Mouse (Mus musculus) gastrocnemius, postnatal 36 days (tissue): ENCODE data around the gene Mmp9. TPM values are rescaled to one million over a fixed set of nuclear protein-coding genes. Genes with fewer than 3 reads are reported as not detected.

Experiments
- DNase-seq, 2 experiments: peaks; one replicate each; pipeline ENCODE4 v3.0.0; 2022
- intact Hi-C: fragments of 180-260 bp; cut with DNase I; formaldehyde crosslinking; loops from one replicate; pipeline ENCODE4 v1.15.1; 2025
- total RNA-seq, 2 experiments: library from RNA; stranded (reverse); gene quantifications; 2 replicates each; pipeline ENCODE4 v1.2.3; 2021

Mmp9 gene
- total RNA-seq, 2 experiments from 2014 or later, result 0.38 to 0.62 TPM

DNA sequence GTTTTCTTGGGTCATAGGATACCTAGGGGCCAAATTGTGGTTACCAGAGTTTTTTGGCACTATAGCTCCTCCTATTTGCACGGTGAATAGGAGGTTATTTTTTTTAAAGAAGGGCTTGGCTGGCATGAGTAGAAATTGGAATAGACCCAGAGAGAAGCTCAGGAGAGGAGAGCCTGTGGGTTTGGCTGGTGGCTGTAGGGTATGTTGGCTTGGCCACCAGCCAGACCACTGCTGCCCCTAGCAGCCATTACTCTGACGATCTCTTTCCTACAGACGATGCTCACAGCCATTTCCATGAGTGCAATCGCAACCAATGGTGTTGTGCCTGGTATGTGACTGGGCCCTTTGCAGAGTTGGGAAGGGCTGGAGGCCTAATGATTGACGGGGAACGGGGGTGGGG, 35.0 kb downstream of the Mmp9 start:
- DNase-seq, result no peak
- intact Hi-C loops, result no loop called here

DNA sequence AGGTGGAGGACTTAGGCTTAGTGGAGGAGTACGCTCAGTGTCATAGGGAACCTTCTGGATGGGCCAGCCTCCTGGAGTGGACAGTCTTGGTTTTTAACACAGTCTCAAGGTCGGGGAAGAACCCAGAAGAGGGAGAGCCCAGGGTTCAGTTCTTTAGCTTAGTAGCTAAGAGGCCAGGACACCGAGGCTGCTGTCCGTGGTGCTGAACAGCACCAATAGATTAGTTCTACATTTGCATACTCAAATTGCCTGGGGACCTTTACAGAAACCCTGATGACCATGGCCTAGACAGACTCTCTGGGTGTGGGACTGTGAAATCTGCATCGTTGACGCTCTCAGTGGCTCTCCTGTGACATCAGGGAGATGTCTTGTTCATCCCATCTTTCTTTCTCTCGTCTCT, 39.2 kb downstream of the Mmp9 start:
- DNase-seq, result no peak
- intact Hi-C loops, result no loop called here

DNA sequence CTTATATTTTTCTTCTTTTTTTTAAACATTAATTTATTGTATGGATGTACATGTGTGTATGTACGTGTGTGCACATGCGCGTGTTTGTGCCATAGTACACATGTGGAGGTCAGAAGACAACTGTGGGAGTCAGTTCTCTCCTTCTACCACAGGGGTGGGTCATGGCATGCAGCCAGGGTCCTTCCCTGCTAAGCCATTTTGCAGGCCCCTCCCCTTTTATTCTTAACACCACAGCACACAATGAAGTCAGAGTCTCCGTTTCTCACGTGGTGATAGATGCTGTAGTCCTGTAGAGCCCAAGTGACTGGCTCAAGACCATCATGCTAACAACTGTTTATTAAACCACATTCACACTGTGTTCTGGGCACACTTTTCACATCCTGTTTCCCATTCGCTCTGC, 45.4 kb downstream of the Mmp9 start:
- DNase-seq, result no peak
- intact Hi-C loops, result no loop called here

DNA sequence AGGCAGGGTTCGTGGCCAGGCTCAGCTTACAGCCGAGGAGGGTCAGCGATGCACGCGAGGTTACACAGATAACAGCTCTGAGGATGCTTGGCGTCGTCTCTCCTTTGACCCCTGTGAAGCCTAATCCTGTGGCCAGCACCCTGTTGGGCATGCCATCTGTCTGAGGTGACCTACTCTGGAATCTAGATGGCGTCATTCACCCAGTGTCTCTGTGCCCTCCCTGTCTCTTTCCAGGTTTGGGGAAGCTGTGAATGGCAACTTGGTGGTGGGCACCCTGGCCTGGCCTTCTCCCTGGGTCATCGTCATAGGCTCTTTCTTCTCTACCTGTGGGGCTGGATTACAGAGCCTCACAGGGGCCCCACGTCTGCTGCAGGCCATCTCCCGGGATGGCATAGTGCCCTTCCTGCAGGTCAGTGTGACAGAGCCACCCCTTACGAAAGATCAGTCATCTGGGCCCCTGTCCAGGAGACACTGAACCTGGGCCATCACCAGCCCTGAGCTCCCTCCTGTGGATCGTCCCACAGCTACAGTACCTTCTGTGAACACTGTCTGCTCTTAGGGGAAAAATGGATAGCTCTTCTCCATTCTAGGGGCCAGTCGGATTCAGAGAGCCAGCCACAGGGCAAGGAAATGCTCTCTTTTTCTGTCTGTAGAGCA, 45.9 kb downstream of the Mmp9 start:
- intact Hi-C loops, result no loop called here
- no peak for DNase-seq

DNA sequence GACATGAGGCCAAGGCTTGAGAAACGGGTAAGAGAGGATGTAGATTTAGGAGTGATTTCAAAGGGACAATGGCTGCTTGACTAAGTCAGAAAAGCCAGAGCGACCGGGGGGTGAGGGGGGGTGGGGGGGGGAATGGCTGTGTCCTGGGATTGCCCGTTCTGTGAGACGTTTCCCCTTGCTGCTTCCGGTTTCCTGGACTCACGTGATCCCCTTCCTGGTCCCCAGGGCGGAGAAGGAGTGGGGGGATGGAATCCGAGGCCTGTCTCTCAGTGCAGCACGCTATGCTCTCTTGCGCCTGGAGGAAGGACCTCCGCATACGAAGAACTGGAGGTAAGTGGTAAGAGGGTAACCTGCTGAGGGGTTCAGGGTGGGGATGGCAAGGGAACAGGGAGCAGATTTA, 48.2 kb downstream of the Mmp9 start:
- intact Hi-C loops, result no loop called here
- no peak for DNase-seq

DNA sequence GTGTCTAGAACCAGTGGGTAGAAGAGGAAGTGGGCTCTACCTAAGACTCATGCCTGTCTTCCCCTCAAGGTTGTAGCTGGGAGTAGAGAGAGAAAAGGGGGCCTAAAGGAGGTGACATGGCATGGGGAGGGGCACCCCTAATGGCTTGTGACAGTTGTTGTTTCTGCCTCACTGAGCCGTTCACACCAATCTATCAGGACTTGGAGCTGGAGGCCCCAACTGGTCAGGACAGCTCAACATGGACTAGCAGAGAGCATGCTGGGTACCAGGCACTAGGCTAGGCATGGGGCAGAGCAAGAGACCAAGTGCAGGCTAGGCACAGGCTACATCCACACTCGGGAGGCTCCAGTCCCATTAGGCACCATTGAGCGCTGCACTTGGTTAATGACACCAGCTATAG, 50.5 kb downstream of the Mmp9 start:
- intact Hi-C loops, result no loop called here
- no peak for DNase-seq

DNA sequence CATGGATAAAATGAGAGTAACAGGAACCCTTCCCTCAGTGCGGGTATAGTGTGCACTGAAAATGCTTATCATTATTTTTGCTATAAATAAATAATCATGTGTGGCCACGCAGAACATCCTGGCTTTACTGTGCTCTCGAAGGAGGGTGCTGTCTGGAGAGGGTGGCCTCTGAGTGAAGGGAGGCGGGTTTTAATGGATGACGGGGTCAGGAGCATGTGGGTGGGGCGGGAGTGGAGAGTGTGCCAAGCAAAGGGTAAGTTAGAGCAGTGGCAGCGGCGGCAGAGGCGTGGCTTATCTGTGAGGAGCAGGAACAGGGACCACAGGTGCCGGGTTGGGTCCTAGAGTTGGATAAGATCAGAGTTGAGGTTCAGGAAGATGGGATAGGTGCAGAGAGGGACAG, 51.2 kb downstream of the Mmp9 start:
- peak in 1 of 2 experiments; percentile 8 for DNase-seq
- intact Hi-C loops, result no loop called here

DNA sequence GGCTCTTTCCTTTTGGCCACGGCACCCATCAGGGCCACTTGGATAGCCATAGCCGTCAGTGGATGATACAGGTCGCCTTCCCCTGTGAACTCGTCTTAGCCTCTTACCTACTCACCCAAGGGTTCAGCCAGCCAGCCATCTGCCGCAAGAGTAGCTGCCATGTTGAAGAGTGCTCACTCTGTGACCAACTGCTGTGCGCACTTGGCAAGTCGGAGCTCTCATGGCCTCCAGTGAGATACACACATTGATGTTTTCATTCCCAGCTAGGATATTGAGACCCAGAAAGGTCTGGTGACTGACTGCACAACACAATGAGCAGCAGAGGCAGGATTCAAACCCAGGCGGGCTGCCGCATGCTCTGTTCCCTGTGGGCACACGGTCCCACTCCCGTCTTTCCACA, 53.6 kb downstream of the Mmp9 start:
- DNase-seq, result no peak
- intact Hi-C loops, result no loop called here

DNA sequence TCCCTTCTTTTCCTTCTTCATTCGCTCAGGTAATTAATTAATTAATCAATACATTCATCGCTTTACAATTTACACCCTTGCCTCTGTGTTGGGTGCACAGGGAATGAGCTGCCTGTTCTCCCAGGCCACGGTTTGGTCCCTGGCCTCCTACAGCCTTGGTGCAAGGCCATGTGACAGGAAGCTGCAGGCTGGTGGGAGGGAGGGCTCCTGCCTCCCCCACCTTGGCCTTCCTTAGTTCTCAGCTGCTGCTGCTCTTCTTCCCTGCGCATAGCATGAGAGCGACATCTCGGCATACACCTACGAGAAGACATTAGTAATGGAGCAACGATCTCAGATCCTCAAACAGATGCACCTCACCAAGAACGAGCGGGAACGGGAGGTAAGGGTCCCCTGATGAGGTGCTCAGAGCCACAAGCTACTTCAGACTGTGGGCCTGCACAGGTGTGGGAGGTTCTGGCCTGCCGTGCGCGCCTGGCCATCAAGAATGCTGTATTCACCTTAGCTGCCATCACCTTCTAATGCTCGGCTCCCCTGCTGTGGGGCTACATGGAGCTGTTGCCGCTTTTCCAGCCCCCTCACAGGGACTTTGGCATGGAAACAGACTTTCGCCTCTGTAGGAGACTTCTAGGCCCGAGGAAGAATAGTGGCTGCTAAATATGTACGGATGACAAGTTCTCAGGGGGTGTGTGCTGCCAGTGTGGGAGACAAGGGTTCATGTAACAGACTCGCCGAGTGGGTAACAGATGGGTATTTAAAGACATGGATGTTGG, 54.3 kb downstream of the Mmp9 start:
- DNase-seq, result no peak
- intact Hi-C loops, result no loop called here

DNA sequence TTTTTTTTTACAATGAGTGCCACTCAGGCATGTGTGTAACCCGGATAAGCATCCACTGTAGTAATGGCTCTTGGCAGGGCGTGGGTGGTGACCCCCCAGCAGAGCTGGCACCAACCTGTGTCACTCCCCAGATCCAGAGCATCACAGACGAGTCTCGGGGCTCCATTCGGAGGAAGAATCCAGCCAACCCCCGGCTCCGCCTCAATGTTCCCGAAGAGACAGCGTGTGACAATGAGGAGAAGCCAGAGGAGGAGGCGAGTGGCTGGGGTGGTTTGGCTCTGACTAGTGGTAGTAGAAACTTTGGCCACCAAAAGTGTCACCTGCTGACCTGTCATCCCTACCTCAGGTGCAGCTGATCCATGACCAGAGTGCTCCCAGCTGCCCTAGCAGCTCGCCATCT, 55.4 kb downstream of the Mmp9 start:
- DNase-seq, result no peak
- intact Hi-C loops, result no loop called here

DNA sequence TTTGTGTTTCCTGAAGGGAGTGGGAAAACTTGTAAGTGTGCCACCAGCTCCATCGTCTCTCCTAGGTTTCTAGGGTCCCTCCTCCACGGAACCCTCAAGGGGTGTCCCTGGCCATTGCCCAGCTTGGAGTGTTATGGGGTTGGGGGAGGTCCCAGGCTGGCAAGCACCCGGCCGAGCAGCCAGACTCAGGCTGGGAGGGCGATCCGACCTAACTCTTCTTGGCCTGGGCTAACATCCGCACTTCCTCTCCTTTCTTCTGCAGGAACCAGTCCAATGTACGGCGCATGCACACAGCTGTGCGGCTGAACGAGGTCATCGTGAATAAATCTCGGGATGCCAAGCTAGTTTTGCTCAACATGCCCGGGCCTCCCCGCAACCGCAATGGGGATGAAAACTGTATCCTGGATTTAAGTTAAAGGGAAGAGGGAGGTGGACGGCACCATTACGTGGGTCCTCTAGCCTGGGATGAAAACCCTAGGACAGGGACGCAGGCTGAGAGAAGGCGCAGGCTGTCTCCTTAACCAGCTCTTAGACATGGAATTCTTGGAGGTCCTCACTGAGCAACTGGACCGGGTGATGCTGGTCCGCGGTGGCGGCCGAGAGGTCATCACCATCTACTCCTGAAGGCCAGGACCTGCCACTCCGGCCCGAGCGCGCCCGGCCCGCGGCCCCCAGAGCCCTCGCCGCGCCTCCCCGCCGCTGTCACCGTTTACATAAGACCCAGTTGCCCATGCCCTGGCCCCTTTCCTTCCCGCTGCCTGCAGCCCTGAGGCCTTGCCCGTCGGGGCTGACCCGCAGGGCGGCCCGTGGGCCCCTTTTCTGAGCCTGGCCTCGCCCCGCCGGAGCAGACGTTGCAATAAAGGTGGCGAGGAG, 56.5 kb downstream of the Mmp9 start:
- no peak for DNase-seq
- intact Hi-C loops, result no loop called here

DNA sequence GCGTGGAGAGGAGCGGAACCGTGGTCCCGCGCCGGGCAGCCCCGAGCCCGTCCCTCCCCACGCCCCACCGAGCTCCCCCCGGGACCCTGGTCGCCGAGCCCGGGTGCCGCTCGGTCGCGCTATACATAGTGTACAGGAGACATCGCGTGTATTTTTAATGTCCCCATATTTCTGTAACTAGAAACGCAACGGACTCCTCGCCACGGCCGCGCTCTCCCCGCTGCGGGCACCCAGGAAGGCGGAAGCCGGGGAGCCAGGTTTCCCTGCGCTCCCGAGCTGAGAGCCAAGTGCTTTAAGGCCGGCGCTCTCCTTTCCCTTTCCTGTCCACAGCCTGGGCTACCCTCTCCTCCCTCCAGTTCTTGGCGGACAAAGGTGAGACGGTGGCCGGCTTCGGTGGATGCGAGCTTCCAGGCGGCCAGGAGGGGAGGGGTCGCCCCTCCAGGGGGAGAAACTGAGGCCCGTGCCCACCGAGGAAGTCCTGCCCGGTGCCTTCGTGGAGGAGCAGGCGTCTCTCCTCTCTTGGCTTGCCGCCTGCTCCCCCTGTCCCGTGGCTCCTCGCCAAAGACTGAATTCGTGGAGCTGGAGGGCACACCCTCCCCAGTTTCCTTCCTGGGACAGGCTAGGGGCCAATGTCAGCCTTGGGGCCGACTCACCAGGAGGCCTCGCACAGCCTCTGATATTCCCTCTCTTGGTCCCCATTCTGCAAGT, 57.3 kb downstream of the Mmp9 start:
- intact Hi-C loops, result no loop called here
- no peak for DNase-seq

DNA sequence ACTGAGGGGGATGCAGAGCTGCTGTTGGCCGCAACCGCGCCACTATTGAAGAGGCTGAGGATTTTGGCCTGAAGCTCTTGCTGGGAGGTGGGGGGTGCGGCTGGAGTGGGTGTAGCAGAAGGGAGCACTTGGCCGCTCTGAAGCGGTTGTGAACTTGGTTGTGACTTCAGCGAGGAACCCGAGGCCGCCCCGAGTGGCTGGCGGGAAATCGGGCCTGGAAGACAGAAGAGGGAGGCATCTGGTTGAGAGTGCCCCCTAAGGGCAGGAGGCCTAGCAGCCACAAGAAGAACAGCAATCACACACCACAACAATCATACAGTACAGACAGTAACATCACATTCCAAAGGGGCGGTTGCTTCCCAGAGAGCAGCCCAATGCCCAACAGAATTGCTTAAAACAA, 61.4 kb downstream of the Mmp9 start:
- intact Hi-C loops, result no loop called here
- no peak for DNase-seq

DNA sequence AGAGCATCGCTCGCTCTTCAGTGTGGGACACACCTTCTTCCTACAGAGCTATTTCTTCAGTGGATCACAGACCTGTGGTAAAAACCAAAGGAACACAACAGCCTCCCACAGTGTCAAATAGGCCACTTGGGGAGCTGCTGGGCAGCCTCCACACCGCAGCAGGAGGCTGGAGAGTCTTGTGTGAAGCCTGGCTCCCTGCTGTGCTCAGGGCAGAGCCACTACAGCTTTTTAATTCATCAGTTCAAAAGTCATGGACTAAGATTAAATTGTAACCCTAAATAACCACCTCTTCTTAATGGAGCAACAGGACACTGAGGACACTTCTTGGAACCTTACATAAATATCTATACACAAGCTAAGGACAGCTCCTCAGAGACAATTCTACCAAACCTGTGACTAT, 62.5 kb downstream of the Mmp9 start:
- DNase-seq, result no peak

DNA sequence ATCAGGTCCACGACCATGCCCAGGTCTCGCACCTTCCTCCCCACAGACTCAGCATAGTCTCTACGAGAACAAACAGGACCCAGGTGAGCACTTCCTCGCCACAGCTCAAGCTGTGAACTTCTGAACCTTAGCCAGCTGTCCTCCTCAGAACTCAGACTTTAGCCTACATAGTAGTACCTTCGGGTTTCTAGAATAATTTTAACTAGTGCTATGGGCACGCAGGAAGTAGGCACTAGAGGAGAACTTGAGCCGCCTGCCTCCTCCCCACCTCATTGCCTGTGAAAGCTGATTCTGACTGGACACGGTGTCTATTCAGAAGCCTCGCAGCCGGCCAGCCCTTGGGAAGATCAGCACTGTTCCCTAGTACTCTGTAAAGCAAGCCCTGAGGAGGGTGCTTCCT, 63.7 kb downstream of the Mmp9 start:
- DNase-seq, result no peak
- intact Hi-C loops, result no loop called here

More for the DNA sequence above, 62.5 kb downstream of the Mmp9 start:
- intact Hi-C loops, result no loop called here

Other genes starting within 250 kb of the Mmp9 start
- gene Spint4, start 242.3 kb upstream of the Mmp9 start, total RNA-seq, result not detected
- not detected for gene Spint5, start 225.5 kb upstream of the Mmp9 start, total RNA-seq
- gene Wfdc3, start 194.8 kb upstream of the Mmp9 start, total RNA-seq, result not detected
- gene Dnttip1, start 194.8 kb upstream of the Mmp9 start, total RNA-seq, result 10 to 100 TPM; 15.8 to 18.1 TPM
- 1 to 10 TPM; 1.0 to 1.4 TPM for gene Ube2c, start 170.9 kb upstream of the Mmp9 start, total RNA-seq
- gene Tnnc2, start 160.8 kb upstream of the Mmp9 start, total RNA-seq, result over 10,000 TPM; 16,945 to 17,744 TPM
- gene Snx21, start 155.0 kb upstream of the Mmp9 start, total RNA-seq, result 10 to 100 TPM; 18.1 to 20.8 TPM
- 1 to 10 TPM; 6.9 to 8.6 TPM for gene Acot8, start 135.9 kb upstream of the Mmp9 start, total RNA-seq
- 1 to 10 TPM; 1.2 TPM for gene Zswim3, start 135.7 kb upstream of the Mmp9 start, total RNA-seq
- gene Zswim1, start 118.1 kb upstream of the Mmp9 start, total RNA-seq, result 1 to 10 TPM; 3.0 to 4.6 TPM
- gene Spata25, start 112.2 kb upstream of the Mmp9 start, total RNA-seq, result under 1 TPM in 1 of 2 experiments, not detected in 1; 0.36 TPM
- 10 to 100 TPM; 45.6 to 49.4 TPM for gene Ctsa, start 107.9 kb upstream of the Mmp9 start, total RNA-seq
- 10 to 100 TPM; 35.8 to 36.3 TPM for gene Neurl2, start 107.3 kb upstream of the Mmp9 start, total RNA-seq
- 10 to 100 TPM; 15.3 to 15.7 TPM for gene Pltp, start 83.1 kb upstream of the Mmp9 start, total RNA-seq
- 10 to 100 TPM; 23.8 to 26.9 TPM for gene Pcif1, start 61.5 kb upstream of the Mmp9 start, total RNA-seq
- 1 to 10 TPM; 8.8 to 9.3 TPM for gene Zfp335, start 29.0 kb upstream of the Mmp9 start, total RNA-seq
- gene Slc12a5, start 20.0 kb downstream of the Mmp9 start, total RNA-seq, result under 1 TPM; 0.25 to 0.36 TPM
- gene Ncoa5, start 94.1 kb downstream of the Mmp9 start, total RNA-seq, result 10 to 100 TPM; 10.3 to 11.7 TPM
- under 1 TPM; 0.48 to 0.76 TPM for gene Cd40, start 114.8 kb downstream of the Mmp9 start, total RNA-seq
- gene 1700025C18Rik, start 150.0 kb downstream of the Mmp9 start, total RNA-seq, result not detected